Mouse (Mus musculus) heart, adult 2 months (tissue): ENCODE measurements at regions not wholly inside any gene's neighbourhood (a gene's known extent, or its start where the extent isn't known, plus 50 kb on each side); places are given as distances from the start of the nearest gene placed in this dataset.

Source experiments
- CTCF ChIP-seq: fragments of 200-600 bp; IDR thresholded peaks from 2 replicates; pipeline ENCODE4 v1.8.1; 2022; ENCODE audit warnings: antibody characterized with exemption, mild to moderate bottlenecking, moderate library complexity
- EP300 ChIP-seq: fragments of 200-500 bp; IDR thresholded peaks from 2 replicates; pipeline ENCODE4 v1.6.1; 2011; ENCODE audit warnings: low read depth, low read length, control low read depth; ENCODE audit not compliant: insufficient read depth
- POLR2A ChIP-seq: fragments of 200-500 bp; IDR thresholded peaks from 2 replicates; pipeline ENCODE4 v1.6.1; 2011; ENCODE audit warnings: mild to moderate bottlenecking, low read depth, low read length, control low read depth; ENCODE audit not compliant: insufficient read depth

DNA sequence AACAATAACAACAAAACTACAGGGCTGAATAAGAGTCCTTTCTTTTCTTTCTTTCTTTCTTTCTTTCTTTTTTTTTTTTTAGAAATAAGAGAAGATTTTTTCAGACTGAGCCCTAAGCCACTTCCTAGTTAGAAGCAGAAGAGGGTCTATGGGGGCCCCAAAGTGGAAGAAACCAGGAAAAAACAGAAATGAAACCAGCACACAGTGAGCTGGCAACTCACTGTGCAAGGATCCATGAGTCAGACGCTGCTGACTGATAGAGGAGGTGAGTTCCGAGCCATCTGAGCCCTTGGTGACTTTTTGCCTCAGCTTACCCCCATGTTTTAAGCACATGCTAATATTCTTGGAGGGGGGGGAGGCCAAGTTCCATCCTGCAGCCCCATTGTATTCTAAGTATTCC, 55.2 kb upstream of the Lsm14a start:
- TF ChIP-seq EP300 (no peak), CTCF (no peak), POLR2A (no peak)
